Mouse (Mus musculus) cerebellum, adult 2 months (tissue): Measurements from ENCODE around the gene Ptrh1. TPM values are rescaled to one million over a fixed set of nuclear protein-coding genes. Genes with fewer than 3 reads are reported as not detected.
A peak's percentile ranks its signal among the peaks of the same experiment; 100 is the strongest.

Source experiments
- DNase-seq, 2 experiments: peaks; one replicate each; pipeline ENCODE4 v3.0.0; 2021
- H3K27ac ChIP-seq: fragments of 200-500 bp; 2 replicates; pipeline ENCODE4 v1.5.1; 2012; ENCODE audit warnings: low read length, control low read depth, inconsistent platforms; ENCODE audit not compliant: insufficient read depth
- H3K27me3 ChIP-seq: fragments of 200-500 bp; 2 replicates; pipeline ENCODE4 v1.6.1; 2012; ENCODE audit warnings: inconsistent platforms, mild to moderate bottlenecking, low read length, moderate library complexity; ENCODE audit not compliant: control insufficient read depth, insufficient read depth
- H3K4me1 ChIP-seq: fragments of 200-500 bp; 2 replicates; pipeline ENCODE4 v1.6.1; 2011; ENCODE audit warnings: low read length; ENCODE audit not compliant: control insufficient read depth, insufficient read depth
- H3K4me3 ChIP-seq: fragments of 200-500 bp; replicated peaks from 2 replicates; pipeline ENCODE3; 2011; ENCODE audit warnings: mild to moderate bottlenecking, low read depth, low read length, control low read depth; ENCODE audit not compliant: insufficient read depth
- CTCF ChIP-seq: fragments of 200-500 bp; IDR thresholded peaks from 2 replicates; pipeline ENCODE4 v1.5.1; 2011; ENCODE audit warnings: low read depth, mild to moderate bottlenecking, control low read depth, low read length, moderate library complexity, borderline replicate concordance; ENCODE audit not compliant: insufficient read depth
- POLR2A ChIP-seq: fragments of 200-500 bp; IDR thresholded peaks from 2 replicates; pipeline ENCODE4 v1.6.1; 2011; ENCODE audit warnings: low read length, control low read depth, borderline replicate concordance; ENCODE audit not compliant: insufficient read depth
- WGBS: fragments of 180-500 bp; shearing (Covaris S2); methylation state at CpG from one replicate; pipeline ENCODE4 v1.1.7; 2018; 5-methylcytosine and 5-hydroxymethylcytosine counted together
- polyA plus RNA-seq: library from polyadenylated mRNA; depleted of rRNA; stranded (reverse); fragments of >200 nt; gene quantifications from 2 replicates; pipeline ENCODE4 v1.2.3, GENCODE M21; 2012

Gene Ptrh1
- polyA plus RNA-seq, 1 experiment: 7.4 TPM

GRCm38 (mm10) chr2:32816946-32817581 lies 41.5 kb downstream of the Ptrh1 start:
- no peak for TF ChIP-seq CTCF
- peak; percentile 26; the same call in 1 of the 2 replicates for TF ChIP-seq POLR2A
- H3K27ac ChIP-seq: peak overlapping the region; percentile 96
- 8% methylated on average over 17 of the region's 17 CpGs for WGBS

GRCm38 (mm10) chr2:32817589-32817988 lies 42.0 kb downstream of the Ptrh1 start:
- DNase-seq: no peak
- WGBS: 4% methylated on average over 7 of the region's 7 CpGs
- no peak overlapping the region for H3K4me3 ChIP-seq
- peaks cover 63% of the 10 kb centered on the region for H3K4me1 ChIP-seq
- TF ChIP-seq CTCF: no peak
- TF ChIP-seq POLR2A: no peak
- peak overlapping the region; percentile 96 for H3K27ac ChIP-seq
- H3K27me3 ChIP-seq: no peaks in the 10 kb centered on the region

More at GRCm38 (mm10) chr2:32816946-32817581, 41.5 kb downstream of the Ptrh1 start:
- DNase-seq: peak; percentile 87 to 95
- peaks cover 62% of the 10 kb centered on the region for H3K4me1 ChIP-seq
- no peak overlapping the region for H3K4me3 ChIP-seq
- H3K27me3 ChIP-seq: no peaks in the 10 kb centered on the region

GRCm38 (mm10) chr2:32818208-32818607 lies 42.6 kb downstream of the Ptrh1 start:
- H3K27me3 ChIP-seq: no peaks in the 10 kb centered on the region
- peak in 1 of 2 experiments; percentile 35 for DNase-seq
- peaks cover 63% of the 10 kb centered on the region for H3K4me1 ChIP-seq
- peak overlapping the region; percentile 96 for H3K27ac ChIP-seq
- no peak for TF ChIP-seq CTCF
- no peak for TF ChIP-seq POLR2A
- no peak overlapping the region for H3K4me3 ChIP-seq
- WGBS: 16% methylated on average over 5 of the region's 5 CpGs

GRCm38 (mm10) chr2:32821041-32821802 lies 45.6 kb downstream of the Ptrh1 start:
- peak in 1 of 2 experiments; percentile 63 for DNase-seq
- WGBS: 41% methylated on average over 11 of the region's 11 CpGs

GRCm38 (mm10) chr2:32822643-32823042 lies 47.1 kb downstream of the Ptrh1 start:
- 16% methylated on average over 6 of the region's 6 CpGs for WGBS
- DNase-seq: peak; percentile 68 to 69
- Histone ChIP-seq H3K4me1 (peaks cover 65% of the 10 kb centered on the region), H3K27ac (peak overlapping the region; percentile 61), H3K4me3 (no peak overlapping the region), H3K27me3 (no peaks in the 10 kb centered on the region)
- TF ChIP-seq POLR2A (no peak), CTCF (no peak; the same call in 1 of the 2 replicates)

More at GRCm38 (mm10) chr2:32821041-32821802, 45.6 kb downstream of the Ptrh1 start:
- no peak for TF ChIP-seq POLR2A
- TF ChIP-seq CTCF: peak; percentile 62
- Histone ChIP-seq H3K27me3 (no peaks in the 10 kb centered on the region), H3K4me1 (peaks cover 69% of the 10 kb centered on the region), H3K4me3 (no peak overlapping the region), H3K27ac (peak overlapping the region; percentile 61)

GRCm38 (mm10) chr2:32823153-32823552 lies 47.6 kb downstream of the Ptrh1 start:
- peak in 1 of 2 experiments; percentile 58 for DNase-seq
- no peak for TF ChIP-seq POLR2A
- TF ChIP-seq CTCF: no peak
- H3K4me1 ChIP-seq: peaks cover 61% of the 10 kb centered on the region
- H3K27me3 ChIP-seq: no peaks in the 10 kb centered on the region
- 19% methylated on average over 11 of the region's 11 CpGs for WGBS
- peak overlapping the region; percentile 61 for H3K27ac ChIP-seq
- H3K4me3 ChIP-seq: no peak overlapping the region

GRCm38 (mm10) chr2:32823579-32824154 lies 48.1 kb downstream of the Ptrh1 start:
- peak overlapping the region; percentile 61 for H3K27ac ChIP-seq
- H3K4me1 ChIP-seq: peaks cover 61% of the 10 kb centered on the region
- TF ChIP-seq POLR2A: no peak
- no peak for TF ChIP-seq CTCF
- no peak overlapping the region for H3K4me3 ChIP-seq
- WGBS: 21% methylated on average over 8 of the region's 8 CpGs
- DNase-seq: no peak
- no peaks in the 10 kb centered on the region for H3K27me3 ChIP-seq
